Mouse (Mus musculus) megakaryocyte, adult 5-6 weeks (primary cell): Measurements from ENCODE around the gene Numbl. TPM values are rescaled to one million over a fixed set of nuclear protein-coding genes. Genes with fewer than 3 reads are reported as not detected.

Experiments
- ATAC-seq: 2 replicates; pipeline ENCODE4 v1.8.0; 2016; ENCODE audit warnings: mild to moderate bottlenecking, inconsistent platforms; ENCODE audit not compliant: poor library complexity, severe bottlenecking
- total RNA-seq, 2 experiments: library from RNA; stranded (forward) in 1 of 2; stranded (reverse) in 1 of 2; fragments of 153-499, 151-499 nt in 1 of 2; fragments of 221-1000, 200-1000 nt in 1 of 2; gene quantifications; 2 replicates each; pipeline versions ENCODE4 v1.2.3 to v1.2.4; 2015 to 2017

Gene Numbl
- total RNA-seq, 2 experiments from 2014 or later, result 2.5 to 2.8 TPM

DNA sequence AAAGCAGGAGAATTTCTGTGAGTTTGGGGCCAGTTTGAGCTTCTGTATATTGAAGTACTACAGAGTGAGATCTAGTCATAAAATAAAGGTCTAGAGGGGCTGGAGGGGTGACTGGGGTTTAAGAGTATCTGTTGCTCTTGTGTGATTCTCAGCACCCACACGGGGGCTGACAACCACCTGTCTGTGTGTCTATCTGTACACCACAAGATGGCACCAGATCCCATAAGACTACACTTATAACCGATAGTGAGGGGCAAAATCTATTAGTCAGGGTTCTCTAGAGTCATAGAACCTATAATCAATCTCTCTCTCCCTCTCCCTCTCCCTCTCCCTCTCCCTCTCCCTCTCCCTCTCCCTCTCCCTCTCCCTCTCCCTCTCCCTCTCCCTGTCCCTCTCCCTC lies 32.3 kb downstream of the Numbl start:
- ATAC-seq, result no peak

DNA sequence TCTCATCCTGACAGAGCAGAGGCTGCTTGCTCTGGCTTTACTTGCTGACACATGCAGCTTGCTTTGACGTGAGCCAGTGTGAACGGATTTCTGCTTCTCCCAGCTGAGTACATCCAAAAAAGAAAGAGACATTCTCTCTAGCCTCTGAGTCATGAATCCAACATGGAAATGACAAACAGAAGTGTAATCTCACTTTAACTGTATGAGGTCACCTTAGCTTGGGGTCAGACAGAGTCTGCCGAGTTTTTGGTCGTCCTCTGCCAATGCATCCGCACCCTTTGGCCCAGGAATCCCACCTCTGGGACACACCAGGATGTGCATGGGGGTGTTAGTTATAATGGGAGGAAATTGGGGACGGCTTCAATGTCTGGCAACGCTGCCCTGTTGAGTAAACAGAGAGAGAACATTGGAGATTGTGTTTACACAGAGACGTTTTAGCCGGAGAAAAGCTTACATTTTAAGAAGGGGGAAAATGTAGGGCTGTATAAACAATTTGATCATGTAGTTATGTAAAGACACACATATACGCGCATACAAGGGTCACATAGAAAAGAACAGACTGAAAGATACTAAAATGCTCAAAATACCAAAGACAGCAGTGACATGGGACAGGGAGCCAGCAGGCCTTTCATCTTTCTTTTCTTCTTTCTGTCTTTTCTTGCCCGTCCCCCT lies 33.7 kb downstream of the Numbl start:
- no peak for ATAC-seq

DNA sequence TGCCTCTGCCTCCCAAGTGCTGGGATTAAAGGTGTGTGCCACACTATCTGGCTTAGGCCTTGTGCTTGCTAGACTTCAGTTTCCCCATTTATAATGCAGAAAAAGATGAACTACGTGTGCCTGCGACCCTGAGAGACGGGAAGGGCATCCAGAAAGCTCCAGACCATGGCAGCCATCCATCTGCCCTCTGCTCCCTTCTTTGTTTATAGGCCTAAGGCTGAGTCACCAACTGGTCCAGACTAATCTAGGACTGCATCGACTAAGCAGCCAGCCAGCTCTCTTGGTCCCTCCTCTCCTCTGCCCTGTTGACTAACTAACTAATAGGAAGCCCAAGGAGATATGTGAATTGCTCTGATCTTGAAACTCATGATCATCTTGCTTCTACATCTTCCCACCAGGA lies 37.7 kb downstream of the Numbl start:
- no peak for ATAC-seq

GRCm38 (mm10) chr7:27296518-27296917 lies 38.3 kb downstream of the Numbl start:
- no peak for ATAC-seq

DNA sequence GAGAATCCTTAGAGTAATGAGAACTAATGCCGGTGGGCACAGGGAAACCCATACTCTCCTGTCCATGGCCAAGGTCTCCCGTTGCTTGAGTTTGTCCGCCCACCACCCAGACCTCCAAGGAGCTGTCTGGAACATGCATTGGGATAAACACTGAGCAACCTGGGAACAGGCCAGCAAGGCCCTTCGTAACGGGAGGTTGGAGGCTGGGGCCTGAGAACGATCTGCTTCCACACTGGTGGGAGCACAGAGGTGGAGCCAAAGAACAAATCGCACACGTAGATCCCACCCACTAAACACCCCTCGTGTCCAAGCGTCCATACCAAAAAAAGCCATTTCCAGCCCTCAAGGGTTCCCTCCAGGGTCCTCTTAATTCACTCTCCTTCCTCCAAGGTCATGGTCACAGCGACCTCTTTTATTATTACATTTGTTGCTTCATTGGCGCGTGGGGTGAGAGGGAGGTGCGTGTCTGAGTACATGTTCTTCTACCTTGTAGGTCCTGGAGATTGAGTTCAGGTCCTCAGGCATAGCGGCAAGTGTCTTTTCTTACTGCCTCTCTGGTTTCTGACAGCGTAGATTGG lies 39.9 kb downstream of the Numbl start:
- ATAC-seq, result no peak

DNA sequence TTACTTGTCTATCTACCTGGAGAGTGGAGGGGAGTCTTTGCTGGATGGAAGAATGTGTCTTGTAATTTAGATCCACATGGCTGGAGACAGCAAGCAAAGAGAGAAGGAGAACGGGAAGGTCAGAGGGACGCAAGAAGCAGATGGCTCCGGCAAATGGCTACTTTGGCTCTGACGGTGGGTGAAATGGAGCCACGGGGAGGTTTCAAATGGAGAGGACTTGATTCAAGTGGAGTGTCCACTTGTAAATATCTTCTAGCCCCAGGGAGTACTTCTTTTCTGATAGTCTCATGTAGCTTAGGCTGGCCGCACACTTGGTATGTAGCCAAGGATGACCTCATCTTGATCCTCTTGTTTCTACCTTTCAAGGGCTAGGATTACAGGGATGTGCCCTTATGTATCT lies 40.6 kb downstream of the Numbl start:
- ATAC-seq, result no peak

DNA sequence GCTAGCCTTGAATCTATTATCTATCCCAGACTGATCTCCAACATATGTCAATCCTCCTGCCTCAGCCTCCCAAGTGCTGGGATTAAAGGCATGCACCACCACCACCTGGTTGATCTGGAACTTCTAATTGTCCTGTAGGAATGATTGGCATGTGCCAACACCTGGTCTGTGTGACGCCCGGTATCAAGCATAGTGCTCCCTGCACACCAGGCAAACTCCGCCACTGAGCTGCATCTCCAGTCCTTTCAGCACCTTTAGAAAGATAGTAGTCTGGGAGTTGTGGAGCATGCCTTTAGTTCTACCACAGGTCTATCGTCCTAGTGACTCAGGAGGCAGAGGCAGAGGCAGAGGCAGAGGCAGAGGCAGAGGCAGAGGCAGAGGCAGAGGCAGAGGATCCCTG lies 42.1 kb downstream of the Numbl start:
- no peak for ATAC-seq

GRCm38 (mm10) chr7:27300801-27301200 lies 42.6 kb downstream of the Numbl start:
- no peak for ATAC-seq

DNA sequence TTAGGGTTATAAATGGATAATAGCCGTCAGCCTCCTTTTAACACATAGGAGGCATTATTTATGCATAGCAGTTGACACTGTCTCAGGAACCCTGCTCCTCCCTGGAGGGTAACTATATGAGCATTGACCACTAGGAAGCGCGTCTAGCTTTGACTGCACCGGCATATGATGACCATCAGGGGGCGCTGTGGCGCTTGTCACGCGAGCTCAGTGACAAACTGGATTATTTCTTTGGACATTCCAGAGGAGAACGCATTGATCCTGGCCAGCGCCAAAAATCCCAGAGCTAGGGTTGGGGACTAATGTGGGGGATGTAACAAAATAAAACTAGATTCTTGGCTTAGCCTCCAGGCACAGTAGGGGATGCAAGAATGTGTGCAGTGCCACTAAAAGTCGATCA lies 43.9 kb downstream of the Numbl start:
- ATAC-seq, result peak; percentile 66

DNA sequence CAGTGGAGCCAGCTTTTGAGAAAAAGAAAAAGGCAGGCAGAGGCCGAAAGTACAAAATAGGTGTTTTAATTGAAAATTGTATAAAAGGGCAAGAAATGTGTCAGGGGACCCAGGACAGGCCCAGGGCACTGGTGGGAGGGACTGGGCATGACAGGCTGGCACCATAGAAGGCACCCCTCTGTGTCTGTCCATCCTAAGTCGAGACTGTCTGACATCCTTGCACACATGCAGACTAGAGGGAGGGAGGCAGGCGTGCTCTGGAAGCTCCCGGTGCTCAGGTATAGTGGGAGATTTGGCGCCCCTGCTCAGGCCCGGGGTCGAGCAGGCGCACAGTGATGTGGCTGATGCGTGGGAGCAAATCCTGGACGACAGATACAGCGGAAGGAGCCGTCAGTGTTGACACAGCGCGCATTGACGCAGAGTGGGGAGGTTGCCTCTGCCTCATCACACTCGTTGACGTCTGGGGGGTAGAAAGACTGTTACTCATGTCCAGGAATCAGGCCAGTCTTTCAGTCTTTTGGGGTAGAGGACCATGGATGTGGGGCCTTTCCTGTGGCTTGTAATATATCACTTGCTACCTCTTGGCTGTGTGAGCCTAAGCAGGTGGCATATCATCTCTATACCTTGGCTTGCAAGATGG lies 47.0 kb downstream of the Numbl start:
- ATAC-seq, result no peak

GRCm38 (mm10) chr7:27306161-27307160 lies 48.2 kb downstream of the Numbl start:
- no peak for ATAC-seq

DNA sequence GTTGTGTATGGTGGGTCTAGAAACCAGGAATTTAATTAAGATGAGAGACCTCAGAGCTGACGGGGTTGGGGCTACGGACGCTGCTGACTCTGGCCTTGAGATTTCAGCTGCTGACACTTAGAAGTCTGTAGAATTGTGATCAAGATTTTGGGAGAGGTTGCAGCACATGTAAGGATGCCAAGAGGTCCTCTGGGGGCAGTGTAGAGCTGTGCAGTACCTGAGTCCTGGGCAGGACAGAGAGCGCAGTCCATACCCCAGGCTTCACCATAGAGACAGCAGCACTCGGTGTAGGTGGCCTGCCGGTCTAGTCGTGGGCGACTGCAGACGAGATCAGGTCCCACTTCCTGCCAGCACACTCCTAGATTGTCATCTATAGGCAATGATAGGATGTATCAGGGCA lies 49.3 kb downstream of the Numbl start:
- no peak for ATAC-seq

GRCm38 (mm10) chr7:27308821-27309549 lies 50.8 kb downstream of the Numbl start:
- ATAC-seq, result no peak

DNA sequence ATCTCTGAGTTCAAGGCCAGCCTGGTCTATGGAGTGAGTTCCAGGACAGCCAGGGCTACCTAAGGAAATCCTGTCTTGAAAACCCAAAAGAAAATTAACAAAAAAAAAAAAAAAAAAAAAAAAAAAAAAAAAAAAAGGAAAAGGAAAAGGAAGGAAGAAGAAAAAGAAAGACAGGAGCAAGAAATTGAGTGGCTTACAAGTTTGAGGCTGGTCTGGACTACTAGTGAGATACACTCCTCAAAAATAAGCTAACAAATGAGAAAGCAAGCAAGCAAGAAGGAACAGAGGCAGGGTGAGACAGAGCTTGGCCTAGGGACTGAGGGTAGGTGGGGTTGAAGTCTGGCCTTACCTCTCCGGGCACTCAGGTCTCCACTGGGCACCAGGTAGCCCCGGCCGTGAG lies 51.6 kb downstream of the Numbl start:
- no peak for ATAC-seq

DNA sequence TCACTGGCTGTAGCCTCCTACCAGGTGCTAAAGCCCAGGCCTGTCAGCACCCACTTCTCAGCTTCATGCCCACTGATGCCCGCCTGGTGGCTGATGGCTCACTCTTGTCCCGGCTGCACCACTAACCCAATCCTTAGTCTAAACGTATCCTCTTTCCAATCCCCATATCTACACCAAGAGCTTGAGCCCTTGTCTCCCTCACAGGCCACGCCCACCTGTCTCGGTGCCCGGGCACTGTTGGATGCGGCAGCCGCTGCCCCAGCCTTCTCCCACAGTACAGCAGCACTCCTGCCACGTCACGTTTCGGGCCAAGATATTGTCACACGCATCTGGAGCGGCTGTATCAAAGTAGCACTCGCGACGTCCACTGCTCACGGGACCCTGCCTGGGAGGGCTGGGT lies 52.1 kb downstream of the Numbl start:
- no peak for ATAC-seq

GRCm38 (mm10) chr7:27310996-27311535 lies 52.8 kb downstream of the Numbl start:
- no peak for ATAC-seq

DNA sequence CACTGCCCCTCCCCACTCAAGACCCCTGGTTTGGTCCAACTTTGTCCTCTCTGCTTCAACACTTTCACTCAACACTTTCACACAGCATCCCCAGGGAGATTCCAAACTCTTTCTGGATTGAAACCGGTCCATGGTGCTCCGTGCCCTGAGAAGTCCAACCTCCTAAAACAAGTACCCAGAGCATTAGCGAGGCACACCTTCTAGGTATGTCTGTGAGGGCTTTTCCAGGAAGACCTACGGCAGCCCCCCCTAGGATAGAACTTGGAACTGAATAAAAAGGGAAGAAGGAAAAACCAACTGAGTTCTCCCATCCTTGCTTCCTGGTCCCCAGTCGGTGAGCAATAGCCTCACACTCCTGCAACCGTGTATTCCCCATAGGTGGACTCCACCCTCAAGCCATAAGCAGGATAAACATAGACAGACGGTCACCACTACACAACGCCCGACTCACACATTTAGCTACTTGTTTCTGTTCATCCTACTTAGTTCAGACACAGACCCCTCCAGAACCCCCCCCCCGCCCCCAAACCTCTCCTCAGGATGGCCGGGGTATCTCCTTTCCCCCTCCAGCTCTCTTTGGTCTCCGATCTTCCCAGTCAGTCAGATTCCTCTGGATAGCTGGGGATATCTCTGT lies 53.5 kb downstream of the Numbl start:
- no peak for ATAC-seq

DNA sequence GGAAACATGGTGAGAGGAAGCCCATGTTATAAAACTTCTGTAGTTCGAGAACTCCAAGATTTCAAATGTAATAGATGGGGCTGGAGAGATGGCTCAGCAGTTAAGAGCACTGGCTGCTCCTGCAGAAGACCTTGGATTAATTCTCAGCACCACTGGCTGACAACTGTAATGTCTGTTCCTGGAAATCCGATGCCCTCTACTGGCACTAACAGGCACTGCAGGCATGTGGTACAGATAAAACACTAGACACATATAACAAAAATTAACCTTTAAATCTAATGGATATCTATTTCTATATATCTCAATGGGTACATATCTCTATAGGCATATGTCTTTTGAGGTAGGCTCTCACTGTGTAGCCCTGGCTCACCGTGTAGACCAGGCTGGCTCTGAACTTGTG lies 56.2 kb downstream of the Numbl start:
- no peak for ATAC-seq

- no peak for ATAC-seq
Measured at GRCm38 (mm10) chr7:27315958-27316357, 57.7 kb downstream of the Numbl start.

- no peak for ATAC-seq
Measured at GRCm38 (mm10) chr7:27319411-27319810, 61.2 kb downstream of the Numbl start.
